In genomic region chr7:45921242-45921621, GRCm38 (mm10) we compare ENCODE assay signal across 8 mouse cellular contexts. TPM values are rescaled to one million over a fixed set of nuclear protein-coding genes. Genes with fewer than 3 reads are reported as not detected.
A peak's percentile ranks its signal among the peaks of the same experiment; 100 is the strongest.
DNase-seq lines count a peak whose midpoint lies in the region; ATAC-seq and TF ChIP-seq lines count a peak whose summit lies in the region.

TSS of gene Emp3 (minus strand) at chr7:45921404.

- no peaks in the 10 kb centered on the region for H3K9me3 ChIP-seq in kidney, embryonic 16.5 days (ENCODE audit: low read length)

- no peak; the same call in 1 of the 2 replicates for TF ChIP-seq POLR2A in heart, adult 2 months (IDR thresholded peaks at IDR 0.05; ENCODE audit: insufficient read depth, low read depth, low read length)

- peak; percentile 20 for ATAC-seq in common myeloid progenitor, adult 5-6 weeks (replicated peaks; ENCODE audit: low read depth, poor library complexity, severe bottlenecking)
- ATAC-seq in kidney, embryonic 16.5 days (ENCODE audit: low FRiP score, low TSS enrichment), result no peak

- peak; percentile 88 for DNase-seq in MEL-GATA-1-ER (ENCODE audit: extremely low read depth, low read depth)
- DNase-seq in heart, adult 2 months, result peak; percentile 72 to 80
- peak; percentile 74 for DNase-seq in lung, postnatal 36 days
- DNase-seq in spleen, postnatal 36 days (ENCODE audit: low spot score in 2 of 2), result peak; percentile 78 to 82
- DNase-seq in right cerebral cortex, postnatal 25 days, result no peak
- no peak for DNase-seq in frontal cortex, postnatal 25 days (ENCODE audit: low spot score in 2 of 2)

- H3K36me3 ChIP-seq in heart, adult 2 months (ENCODE audit: control insufficient read depth, insufficient read depth, low read length), result no peaks in the 10 kb centered on the region
- H3K36me3 ChIP-seq in kidney, embryonic 16.5 days (ENCODE audit: insufficient read depth, low read length), result 0 out of 2 replicates have a peak, but pooled peaks cover 2% of the 10 kb centered on the region

- H3K27ac ChIP-seq in heart, adult 2 months, result peak within 1 kb of the TSS; percentile 94
- H3K27ac ChIP-seq in kidney, embryonic 16.5 days (ENCODE audit: low read length), result peak within 1 kb of the TSS; percentile 97

- peak within 1 kb of the TSS; percentile 61 for H3K4me2 ChIP-seq in kidney, embryonic 16.5 days (replicated peaks; ENCODE audit: low read depth, low read length)

- peak within 1 kb of the TSS; percentile 48 for H3K9ac ChIP-seq in heart, adult 2 months (ENCODE audit: low read depth, low read length)
- peak within 1 kb of the TSS; percentile 67 for H3K9ac ChIP-seq in kidney, embryonic 16.5 days (replicated peaks; ENCODE audit: low read length)

- no peak for TF ChIP-seq EP300 in heart, adult 2 months (IDR thresholded peaks at IDR 0.05; ENCODE audit: insufficient read depth, low read depth, low read length)

- peak within 1 kb of the TSS; percentile 45 for H3K4me3 ChIP-seq in heart, adult 2 months
- peak within 1 kb of the TSS; percentile 55 for H3K4me3 ChIP-seq in kidney, embryonic 16.5 days (ENCODE audit: low read length)

- H3K27me3 ChIP-seq in heart, adult 2 months (ENCODE audit: control insufficient read depth, insufficient read depth, low read length), result no peaks in the 10 kb centered on the region
- H3K27me3 ChIP-seq in kidney, embryonic 16.5 days (ENCODE audit: insufficient read depth, low read length), result no peaks in the 10 kb centered on the region

- peaks cover 16% of the 10 kb centered on the region for H3K4me1 ChIP-seq in heart, adult 2 months (ENCODE audit: control insufficient read depth, insufficient read depth, low read length)
- peaks cover 66% of the 10 kb centered on the region for H3K4me1 ChIP-seq in kidney, embryonic 16.5 days (ENCODE audit: insufficient read depth, low read length)

- no peak for TF ChIP-seq CTCF in heart, adult 2 months (IDR thresholded peaks at IDR 0.05)

- intact Hi-C loops in heart, adult 2 months (cut with DNase I), result loop anchor here (5.0 kb wide), 1 partner anchor 204 kb away; the partner anchor contains the start of genes Rpl18 and Sphk2

- no peaks in the 10 kb centered on the region for H3K79me2 ChIP-seq in heart, adult 2 months (replicated peaks; ENCODE audit: control insufficient read depth, insufficient read depth, low read length)

- WGBS in heart, adult 2 months, result 27% methylated on average over 9 of the region's 9 CpGs
- WGBS in kidney, embryonic 16.5 days, result 18% methylated on average over 9 of the region's 9 CpGs

RNA-seq across cellular contexts. Expression of gene Emp3, which starts in this region (rescaled TPM):
- 200 and 205 TPM in 2 replicates for total RNA-seq in common myeloid progenitor, adult 5-6 weeks (2017)
- total RNA-seq in heart, adult 2 months (2021), result 10 to 100 TPM; 24.2 to 29.2 TPM
- 59.7 and 77.7 TPM in 2 replicates for polyA plus RNA-seq in heart, adult 2 months (2012; rRNA removed)
- polyA plus RNA-seq in kidney, embryonic 16.5 days (2015; fragmentation: Nextera tagmentation; extraction: Ambion mirVana), result 187 and 216 TPM in 2 replicates

Comparison
In these comparisons a context has a peak if more than half of its experiments do, and no peak if none do; other contexts are left out.
1. DNase-seq: peak in MEL-GATA-1-ER (single experiment), heart, adult 2 months (2 of 2), lung, postnatal 36 days (single experiment) and spleen, postnatal 36 days (2 of 2); none in right cerebral cortex, postnatal 25 days (single experiment) and frontal cortex, postnatal 25 days (0 of 2).